Mouse (Mus musculus) spleen, postnatal 36 days (tissue): Measurements from ENCODE around the gene Ilk.
"Not testable (repeated sequence)": the region's sequence is repeated elsewhere in the genome, so short reads cannot be mapped to it uniquely, and the experiment has no call there.

Experiments
- DNase-seq, 2 experiments: peaks; one replicate each; pipeline ENCODE4 v3.0.0; 2022; ENCODE audit warnings: low spot score in 2 of 2, mixed read lengths in 1 of 2

Ilk gene

DNA sequence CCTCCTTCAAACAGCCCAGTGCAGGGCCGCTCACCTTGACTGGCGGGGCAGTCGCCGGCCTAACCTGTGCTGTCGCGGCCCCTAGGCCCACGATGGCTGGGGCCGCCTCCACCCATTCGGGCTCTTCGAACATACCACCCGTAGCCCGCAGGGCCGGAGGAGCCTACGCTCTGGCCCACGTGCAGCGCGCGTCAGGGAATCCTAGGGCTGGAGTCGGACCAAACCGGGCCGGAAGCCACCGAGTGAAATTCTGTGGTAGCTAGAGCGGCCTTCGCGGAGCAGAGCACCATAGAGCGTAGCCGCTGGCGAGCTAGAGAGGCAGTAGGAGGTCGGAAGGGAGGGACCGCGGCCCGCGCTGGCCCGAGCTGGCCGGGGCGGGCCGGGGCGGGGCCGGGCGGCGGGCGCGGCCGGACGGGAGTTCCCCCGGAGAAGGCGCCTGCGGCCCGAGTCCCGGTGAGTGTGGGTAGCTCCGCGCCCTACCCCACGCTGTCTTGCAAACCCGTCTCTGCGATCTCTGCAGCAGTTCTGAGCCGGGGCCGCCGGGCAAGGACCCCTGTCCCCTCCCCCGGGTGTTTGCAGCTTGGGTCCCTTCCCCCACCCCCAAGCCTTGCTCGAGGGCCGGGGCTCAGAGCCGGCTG lies at the start of gene Ilk:
TSS of gene Ilk (plus strand) at position 329 of the 638 bp plus-strand sequence.
- peak; percentile 90 to 91 for DNase-seq

DNA sequence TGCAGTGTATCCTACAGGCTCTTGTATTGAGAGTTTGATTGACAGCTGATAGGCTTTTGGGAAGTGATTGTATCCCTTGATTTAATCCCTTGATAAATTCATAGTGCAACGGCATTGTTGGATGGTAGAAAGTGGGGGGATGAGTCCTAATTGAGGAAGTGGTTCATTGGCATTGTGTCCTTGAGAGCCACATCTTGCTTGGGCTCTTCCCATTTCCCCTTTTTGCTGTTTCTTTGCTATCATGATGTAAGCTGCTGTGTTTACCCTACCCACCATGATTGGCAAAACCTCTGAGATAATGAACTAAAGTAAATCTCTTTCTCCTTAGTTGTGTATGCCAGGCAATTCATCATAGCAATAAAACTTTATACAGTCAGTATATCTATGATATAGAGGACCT lies 45.5 kb upstream of the Ilk start:
- no peak for DNase-seq

DNA sequence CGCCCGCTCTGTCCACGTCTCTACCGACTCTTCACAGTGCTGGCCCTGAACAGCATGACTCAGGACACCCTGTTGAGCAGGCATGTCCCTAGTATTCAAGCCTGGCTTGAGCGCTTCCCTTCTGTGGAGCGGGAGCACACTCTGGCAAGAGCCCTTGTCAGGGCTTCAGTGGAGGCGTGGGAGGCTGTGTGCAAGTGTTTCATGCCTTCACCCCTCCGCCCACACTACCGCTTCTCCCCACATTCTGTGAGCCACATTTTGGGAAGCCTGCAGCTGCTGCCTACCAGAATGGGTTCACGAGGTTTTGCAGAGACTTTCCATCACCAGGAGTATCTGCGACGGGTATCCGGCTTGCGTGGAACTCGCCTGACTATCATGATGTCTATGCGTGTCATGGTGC lies 33.2 kb upstream of the Ilk start:
- DNase-seq, result no peak

DNA sequence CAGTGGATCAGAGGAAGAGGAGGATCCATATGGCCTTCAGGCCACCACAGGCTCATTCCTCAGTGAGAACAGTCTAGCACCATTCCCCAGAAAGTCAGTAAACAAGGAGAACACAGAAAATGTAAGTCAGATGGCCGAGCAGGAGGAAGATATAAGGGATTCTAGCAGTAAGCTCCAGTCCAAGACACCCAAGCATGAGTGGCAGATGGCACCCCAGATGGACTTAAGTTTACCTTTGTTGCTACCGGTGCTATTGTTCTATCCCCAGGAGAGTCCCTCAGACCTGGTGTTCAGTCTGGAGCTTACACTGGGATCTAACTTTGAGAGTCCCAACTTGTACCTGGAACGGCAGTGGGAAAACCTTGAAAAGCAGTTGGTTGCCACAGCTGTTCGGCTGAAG lies 32.6 kb upstream of the Ilk start:
- no peak for DNase-seq

DNA sequence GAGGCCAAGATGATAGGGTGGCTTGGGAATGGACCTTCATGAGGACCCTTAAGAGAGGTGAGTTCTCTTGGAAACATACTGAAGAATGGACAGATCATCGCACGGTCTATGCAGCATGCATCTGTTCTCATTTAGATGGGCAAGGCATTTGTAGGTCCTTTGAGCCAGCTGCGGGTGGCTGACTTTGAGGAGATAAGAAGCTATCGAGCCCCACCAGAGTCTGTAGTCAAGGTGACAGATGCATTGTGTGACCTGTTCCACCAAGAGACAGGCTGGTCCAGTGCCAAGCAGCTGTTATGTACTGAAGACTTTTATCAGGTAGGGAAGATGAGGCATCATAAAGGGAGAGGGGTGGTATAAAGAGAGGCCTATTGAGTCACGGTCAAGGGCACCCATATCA lies 27.7 kb upstream of the Ilk start:
- DNase-seq, result peak; percentile 23 to 39

DNA sequence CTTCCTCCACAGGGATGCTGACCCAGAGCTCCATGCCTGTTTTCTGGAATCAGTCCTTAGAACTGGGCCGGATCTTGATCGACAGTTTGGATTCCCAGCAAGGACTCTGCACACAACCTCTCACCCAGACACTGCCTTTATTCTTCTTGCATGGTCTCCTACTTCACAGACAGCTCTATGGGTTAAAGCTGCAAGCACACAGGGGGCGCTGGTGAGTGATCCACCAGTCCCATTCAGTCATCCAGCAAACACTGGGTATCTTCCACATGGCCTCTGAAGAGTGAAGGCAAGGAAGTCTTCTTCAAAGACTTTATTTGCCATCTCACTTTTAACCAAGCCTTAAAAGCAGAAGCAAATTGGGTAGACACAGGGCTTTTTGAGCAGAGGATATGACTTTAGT lies 21.0 kb upstream of the Ilk start:
- no peak for DNase-seq

DNA sequence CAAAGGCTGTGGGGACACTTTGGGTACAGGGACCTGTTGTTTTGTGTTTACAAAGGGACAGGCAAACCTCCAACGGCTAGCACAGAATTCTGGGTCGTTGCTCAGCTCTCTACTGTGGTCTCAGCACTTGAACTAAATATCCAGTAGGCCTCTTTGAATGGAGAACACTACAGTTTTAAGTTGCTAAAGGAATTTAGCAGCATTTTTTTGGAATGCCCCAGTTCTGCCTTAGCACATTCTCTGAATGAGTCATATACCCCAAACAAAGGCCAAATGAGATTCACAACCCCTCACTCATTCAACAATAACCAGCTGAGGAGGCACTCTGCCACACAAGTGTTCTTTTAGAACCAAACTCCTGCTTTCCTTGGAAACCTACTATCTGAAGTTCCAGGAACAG lies 14.5 kb upstream of the Ilk start:
- DNase-seq, result no peak

DNA sequence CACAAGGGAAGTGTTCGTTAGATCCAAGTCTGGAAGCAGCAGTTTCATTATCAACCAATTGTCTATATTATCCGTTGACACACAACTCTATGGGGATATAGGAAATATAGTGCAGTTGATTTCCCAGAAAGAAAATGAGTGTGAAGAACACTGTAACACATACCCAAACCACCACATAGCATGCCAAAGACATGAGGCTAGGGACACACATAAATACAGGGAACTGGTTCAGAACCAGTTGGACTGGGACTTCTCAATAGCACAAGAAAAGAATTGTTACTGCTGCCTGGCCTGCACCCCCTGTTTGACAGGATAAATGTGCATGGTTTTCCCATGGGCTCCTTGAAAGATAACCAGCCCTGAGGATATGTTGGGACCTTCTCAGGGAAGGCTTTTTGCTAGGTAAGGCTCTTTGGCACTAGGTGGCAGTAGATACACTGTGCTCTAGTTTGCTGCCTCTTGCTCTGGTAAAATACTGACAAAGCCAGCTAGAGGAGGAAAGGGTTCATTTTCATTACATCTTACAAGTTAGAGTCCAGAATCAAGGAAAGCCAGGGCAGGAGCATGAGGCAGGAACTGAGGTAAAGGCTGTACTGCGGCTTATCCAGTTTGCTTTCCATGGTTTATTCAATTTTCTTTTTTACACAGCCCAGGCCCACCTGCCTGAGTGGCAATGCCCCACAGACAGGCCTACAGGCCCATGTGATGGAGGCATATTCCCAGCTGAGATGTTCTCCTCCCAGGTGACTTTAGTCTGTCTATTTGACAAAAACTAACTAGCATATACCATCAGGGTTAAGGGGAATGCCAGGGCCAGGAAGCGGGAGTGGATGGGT lies 10.0 kb upstream of the Ilk start:
- peak; percentile 45 to 48 for DNase-seq

DNA sequence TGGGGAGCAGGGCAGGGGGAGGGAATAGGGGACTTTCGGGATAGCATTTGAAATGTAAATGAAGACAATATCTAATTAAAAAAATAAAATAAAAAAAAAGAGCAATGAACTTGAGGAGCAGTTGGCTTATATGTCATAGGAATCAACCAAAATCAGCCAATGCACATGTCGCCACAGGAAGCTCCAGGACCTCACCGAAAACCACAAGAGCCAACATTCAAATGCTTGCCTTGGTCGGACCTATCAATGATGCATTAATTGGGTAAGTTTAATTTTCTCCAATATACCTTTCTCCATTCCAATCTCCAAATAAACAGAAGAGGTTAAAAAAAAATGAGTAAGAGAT lies 9.4 kb upstream of the Ilk start:
- DNase-seq, result no peak

DNA sequence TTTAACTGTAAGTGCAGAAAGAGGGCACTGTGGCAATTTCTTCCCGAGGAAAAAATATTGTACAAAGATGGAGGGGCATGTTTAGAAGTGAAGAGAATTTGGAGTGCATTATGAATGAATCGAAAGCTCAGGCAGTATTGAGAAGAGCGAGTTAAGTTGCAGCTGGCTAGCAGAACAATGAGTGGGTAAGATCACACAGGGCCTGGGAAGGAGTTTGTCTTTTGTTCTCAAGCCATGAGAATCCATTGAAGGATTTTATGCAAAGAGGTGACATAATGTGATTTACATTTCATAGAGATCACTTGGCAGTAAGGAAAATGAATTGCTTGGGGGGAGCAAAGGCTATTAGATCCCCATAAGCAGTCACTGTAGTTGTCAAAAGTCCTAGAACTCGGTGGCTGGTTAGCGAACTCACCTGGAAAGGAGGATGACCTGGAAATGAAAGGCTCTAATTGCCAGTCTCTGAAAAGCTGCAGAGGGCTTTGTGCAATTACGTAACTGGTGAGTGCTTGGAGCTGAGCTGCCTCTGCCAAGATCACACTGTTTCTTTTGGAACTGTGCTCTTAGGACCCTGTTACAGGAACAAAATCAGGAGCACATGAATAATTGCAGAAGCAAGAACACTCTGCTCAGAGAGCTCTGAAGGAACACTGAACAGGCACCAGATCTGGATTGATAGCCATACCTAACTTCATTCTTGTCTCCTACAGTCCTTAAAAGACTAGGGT lies 7.5 kb upstream of the Ilk start:
- no peak for DNase-seq

DNA sequence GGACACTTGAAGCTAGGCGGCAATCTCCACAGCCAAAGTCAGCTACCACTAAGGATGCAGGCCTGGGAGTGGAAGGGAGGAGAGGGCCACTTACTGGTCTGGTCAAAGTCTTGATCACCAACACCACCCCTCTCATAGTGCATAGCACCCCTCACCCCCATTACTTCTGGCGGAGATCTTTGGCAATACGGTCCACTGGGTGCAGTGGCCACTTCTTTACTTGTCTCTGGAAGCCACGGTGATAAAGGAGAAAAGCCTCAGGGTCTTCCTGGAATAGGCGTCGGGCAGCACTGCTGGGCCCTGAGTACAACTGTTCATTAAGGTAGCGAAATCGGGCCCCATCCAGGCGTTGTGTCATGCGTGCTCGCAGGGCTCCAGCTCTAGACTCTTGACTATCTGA lies 2.6 kb upstream of the Ilk start:
- no peak for DNase-seq

DNA sequence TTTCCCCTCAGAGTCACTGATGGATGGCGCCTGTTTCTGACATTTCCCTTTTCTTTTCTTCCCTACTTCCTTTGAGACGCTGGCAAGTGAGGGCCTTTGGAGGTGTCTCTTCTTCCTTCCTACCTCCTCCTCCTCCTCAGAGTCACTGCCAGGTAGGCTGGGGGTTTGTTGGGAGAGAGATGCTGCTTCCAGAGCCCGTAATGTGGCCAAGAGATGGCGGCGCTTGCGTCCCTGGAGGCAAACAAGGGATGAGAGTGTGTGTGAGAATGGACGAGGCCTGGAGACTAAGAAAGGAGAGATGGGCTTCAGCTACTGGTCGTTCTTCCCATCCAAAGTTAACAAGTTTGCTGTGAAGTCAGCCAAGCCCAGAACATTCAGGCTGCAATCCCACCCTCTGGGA lies 1.6 kb upstream of the Ilk start:
- DNase-seq, result no peak

DNA sequence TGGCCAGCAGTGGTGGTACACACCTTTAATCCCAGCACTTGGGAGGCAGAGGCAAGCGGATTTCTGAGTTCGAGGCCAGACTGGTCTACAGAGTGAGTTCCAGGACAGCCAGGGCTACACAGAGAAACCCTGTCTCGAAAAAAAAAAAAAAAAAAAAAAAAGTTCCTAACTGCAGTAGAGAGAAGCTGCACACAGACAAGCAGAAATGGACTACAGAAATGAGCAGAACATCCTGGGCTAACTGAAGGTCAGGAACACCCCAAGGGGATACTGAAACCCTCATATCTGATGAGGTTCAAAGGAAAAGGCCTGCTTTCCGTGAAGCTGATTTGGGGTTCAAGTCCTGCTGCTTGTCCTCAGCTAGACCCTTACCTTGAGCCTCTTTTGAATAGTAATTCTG lies 928 bp upstream of the Ilk start:
- not testable (repeated sequence) for DNase-seq

DNA sequence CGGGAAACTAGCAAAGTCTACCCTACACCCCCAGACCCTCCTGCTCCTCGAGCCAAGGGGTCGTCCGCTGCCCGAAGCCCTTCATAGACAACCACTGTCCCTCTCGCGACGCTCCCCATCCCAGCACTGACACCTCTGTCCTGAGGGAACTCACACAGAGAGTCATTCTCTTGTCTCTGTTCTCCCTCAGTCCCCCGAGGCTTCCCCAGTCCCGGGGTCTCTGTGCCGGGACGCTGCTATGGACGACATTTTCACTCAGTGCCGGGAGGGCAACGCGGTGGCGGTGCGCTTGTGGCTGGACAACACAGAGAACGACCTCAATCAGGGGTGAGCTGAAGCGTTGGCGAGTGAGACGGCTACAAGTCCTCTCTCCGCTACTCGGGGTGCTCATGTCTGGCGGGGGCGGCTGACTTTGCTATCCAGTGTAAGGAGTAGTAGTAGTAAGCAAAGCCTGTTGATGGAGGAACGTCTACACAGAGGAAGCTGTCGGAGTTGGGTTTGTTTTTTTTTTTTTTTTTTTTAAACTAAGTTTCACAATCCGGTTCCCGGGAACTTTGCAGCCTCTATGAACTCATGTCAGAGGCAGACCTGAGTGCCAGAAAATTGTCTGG lies 624 bp downstream of the Ilk start, which contains the start of gene Rrp8:
TSS of gene Rrp8 (minus strand) at position 475 of the 611 bp plus-strand sequence.
- peak; percentile 33 to 35 for DNase-seq

DNA sequence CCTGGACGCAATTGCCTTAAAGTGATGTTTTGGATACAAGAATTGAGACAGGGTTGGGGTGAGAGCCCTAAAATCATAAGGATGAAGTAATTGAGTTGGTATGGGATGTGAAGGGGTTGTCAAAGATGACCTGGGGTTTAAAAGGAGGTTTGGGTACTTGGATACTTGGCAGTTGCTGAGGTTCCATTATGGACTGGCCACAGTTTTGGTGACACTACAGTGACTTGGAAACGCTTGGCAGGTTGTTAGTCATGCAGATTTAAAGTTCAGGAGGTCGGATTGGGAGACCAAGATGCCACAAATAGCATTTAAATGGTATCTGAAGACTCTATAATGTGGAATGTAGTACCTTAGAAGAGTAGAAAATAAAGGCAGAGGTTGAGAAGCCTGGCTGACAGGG lies 1.3 kb downstream of the Ilk start:
- DNase-seq, result no peak

DNA sequence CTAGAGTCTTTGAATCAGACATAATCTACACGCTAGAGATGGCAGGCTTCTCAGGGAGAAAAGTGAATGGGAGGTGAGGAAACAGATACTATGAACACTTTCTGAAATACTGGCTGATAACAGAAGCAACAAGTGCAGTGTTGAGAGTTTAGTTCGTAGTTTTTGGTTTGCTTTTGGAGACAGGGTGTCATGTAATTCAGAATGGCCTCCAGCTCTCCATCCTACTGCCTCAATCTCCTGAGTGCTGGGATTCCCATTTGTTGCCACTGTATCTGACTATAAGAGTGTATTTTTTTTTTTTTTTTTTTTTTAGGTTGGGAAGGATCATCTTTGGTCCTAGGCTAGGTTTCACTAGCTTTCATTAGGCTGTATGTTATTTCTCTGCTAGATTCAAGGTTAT lies 1.9 kb downstream of the Ilk start:
- DNase-seq, result no peak

DNA sequence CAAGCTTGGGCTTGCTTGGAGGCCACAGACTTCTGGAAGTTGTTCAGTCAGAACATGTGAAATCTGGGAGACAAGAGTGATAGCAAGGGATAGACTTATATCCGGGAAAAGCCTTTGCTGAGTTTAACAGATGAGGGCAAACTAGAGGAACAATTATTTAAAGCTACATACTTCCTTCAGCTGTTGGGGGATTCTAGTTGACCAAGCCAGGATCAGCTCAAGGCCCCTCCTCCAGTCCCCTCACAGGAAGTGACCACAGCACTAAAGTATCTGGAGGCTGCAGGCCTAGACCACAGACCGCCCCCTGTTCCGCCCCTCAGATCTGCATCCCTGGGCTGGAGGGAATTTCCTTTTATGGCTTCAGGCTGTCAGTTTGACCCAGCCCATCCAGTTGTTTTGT lies 2.6 kb downstream of the Ilk start:
- peak; percentile 36 for DNase-seq

DNA sequence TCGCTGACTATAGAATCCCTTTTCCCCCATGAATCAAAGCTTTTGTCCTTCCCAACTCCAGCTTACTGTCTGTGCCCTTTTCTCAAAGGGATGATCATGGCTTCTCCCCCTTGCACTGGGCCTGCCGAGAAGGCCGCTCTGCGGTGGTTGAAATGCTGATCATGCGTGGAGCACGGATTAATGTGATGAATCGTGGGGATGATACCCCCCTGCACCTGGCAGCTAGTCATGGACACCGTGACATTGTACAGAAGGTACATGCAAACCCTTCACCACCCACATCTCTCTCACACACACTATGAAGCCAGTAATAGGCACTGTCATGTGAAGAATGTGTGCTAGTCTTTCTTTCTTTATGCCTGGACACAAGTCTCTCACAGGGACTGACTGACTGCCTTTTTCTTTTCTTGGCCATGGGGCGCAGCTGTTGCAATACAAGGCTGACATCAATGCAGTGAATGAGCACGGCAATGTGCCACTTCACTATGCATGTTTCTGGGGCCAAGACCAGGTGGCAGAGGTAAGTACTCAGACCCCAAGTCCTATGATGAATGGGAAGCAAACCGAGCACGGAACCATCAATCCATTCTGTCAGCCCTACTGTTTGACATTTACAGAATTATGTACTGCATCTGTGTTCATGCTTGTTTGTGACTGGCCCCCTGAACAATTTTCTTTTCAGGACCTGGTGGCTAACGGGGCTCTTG lies 3.9 kb downstream of the Ilk start:
- DNase-seq, result no peak

DNA sequence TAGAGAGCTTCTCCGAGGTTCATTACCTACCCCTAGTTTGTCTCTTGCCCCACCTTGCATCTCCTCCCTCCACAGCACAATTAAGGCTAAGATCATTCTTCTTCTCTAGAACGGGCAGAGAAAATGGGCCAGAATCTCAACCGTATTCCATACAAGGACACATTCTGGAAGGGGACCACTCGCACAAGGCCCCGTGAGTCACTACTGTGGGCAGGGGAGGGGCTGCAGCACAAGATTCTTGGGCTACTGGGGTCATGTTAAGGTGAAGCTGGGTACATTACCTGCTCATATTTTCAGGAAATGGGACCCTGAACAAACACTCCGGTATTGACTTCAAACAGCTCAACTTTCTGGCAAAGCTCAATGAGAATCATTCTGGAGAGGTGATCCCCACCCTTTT lies 4.5 kb downstream of the Ilk start:
- no peak for DNase-seq

DNA sequence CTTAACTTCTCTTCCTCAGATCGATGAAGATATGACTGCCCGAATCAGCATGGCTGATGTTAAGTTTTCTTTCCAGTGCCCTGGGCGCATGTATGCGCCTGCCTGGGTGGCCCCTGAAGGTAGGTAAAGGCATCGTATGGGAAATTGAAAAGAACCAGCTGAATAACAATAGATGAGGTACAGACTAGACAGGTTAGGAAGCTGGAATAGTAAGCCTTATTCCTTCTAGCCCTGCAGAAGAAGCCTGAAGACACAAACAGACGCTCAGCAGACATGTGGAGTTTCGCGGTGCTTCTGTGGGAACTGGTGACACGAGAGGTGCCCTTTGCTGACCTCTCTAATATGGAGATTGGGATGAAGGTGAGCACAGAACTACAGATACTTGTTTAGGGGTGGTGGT lies 5.6 kb downstream of the Ilk start:
- DNase-seq, result no peak

DNA sequence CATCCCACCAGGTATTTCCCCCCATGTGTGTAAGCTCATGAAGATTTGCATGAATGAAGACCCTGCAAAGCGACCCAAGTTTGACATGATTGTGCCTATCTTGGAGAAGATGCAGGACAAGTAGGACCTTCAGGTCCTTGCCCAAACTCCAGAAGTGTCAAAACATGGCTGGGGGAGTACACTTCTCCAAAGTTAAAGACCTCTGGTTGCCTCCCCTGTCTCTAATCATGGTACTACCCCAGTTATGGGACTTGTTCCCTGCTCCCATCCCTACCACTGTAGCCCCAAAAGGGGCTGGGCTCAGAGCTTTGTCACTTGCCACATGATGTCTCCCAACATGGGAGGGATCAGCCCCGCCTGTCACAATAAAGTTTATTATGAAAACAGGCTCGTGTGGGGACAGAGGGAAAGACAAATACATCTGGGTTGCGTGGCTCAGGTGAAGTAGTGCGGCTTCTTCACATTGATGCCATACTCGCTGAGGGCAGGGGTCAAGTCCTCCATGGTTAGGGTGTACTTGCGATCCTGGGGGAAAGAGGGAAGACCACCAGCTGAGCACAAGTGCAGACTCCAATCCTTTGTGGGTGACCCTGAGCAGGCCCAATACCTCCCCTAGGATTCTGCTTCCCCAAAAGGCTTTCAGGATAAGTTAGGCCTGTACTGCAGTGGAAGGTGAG lies 6.3 kb downstream of the Ilk start:
- not testable (repeated sequence) for DNase-seq
